Mouse (Mus musculus): ENCODE measurements around the gene Saa3.

- TF ChIP-seq CTCF (IDR thresholded peaks at IDR 0.05; ENCODE audit: extremely low read depth, insufficient read length, insufficient replicate concordance, low read depth, low read length) (no peak), POLR2A (IDR thresholded peaks at IDR 0.05; ENCODE audit: low read depth, low read length) (no peak)
These were observed 30.3 kb upstream of the Saa3 start for GRCm38 (mm10) chr7:46745816-46746215.
